Mouse (Mus musculus) hindbrain, postnatal 0 days (tissue): ENCODE measurements around the gene Tmem175. TPM values are rescaled to one million over a fixed set of nuclear protein-coding genes. Genes with fewer than 3 reads are reported as not detected.
A peak's percentile ranks its signal among the peaks of the same experiment; 100 is the strongest.

Experiments used
- ATAC-seq: fragments of 200-750 bp; cut with Nextera tagmentation; 2 replicates; pipeline ENCODE4 v1.8.0; 2017; ENCODE audit warnings: mild to moderate bottlenecking, moderate TSS enrichment, moderate library complexity
- DNase-seq: peaks from one replicate; pipeline ENCODE4 v3.0.0-alpha.2; 2015; ENCODE audit warnings: low spot score
- H3K27ac ChIP-seq: fragments of 300-500 bp; sonication (generic); 2 replicates; pipeline ENCODE4 v1.5.1; 2014; ENCODE audit warnings: mild to moderate bottlenecking
- H3K27me3 ChIP-seq: fragments of 300-500 bp; sonication (generic); 2 replicates; pipeline ENCODE4 v1.6.1; 2014; ENCODE audit warnings: low read length, mixed read lengths; ENCODE audit not compliant: insufficient read depth
- H3K36me3 ChIP-seq: fragments of 300-500 bp; sonication (generic); 2 replicates; pipeline ENCODE4 v1.6.1; 2014; ENCODE audit warnings: low read length, mixed read lengths; ENCODE audit not compliant: insufficient read depth
- H3K4me1 ChIP-seq: fragments of 300-500 bp; sonication (generic); 2 replicates; pipeline ENCODE4 v1.6.1; 2014; ENCODE audit warnings: antibody characterized with exemption, low read length, mixed read lengths; ENCODE audit not compliant: insufficient read depth
- H3K4me2 ChIP-seq: fragments of 300-500 bp; sonication (generic); 2 replicates; pipeline ENCODE4 v1.6.1; 2014; ENCODE audit warnings: low read depth, mild to moderate bottlenecking, low read length, moderate library complexity, mixed read lengths
- H3K4me3 ChIP-seq: fragments of 300-500 bp; sonication (generic); 2 replicates; pipeline ENCODE4 v1.5.1; 2014; ENCODE audit warnings: low read length
- H3K9ac ChIP-seq: fragments of 300-500 bp; sonication (generic); replicated peaks from 2 replicates; pipeline ENCODE4 v1.6.1; 2014; ENCODE audit warnings: mild to moderate bottlenecking, low read length, moderate library complexity, mixed read lengths
- H3K9me3 ChIP-seq: fragments of 300-500 bp; sonication (generic); 2 replicates; pipeline ENCODE4 v1.6.1; 2016; ENCODE audit warnings: low read length, mixed read lengths
- CTCF ChIP-seq: IDR thresholded peaks from 2 replicates; pipeline ENCODE4 v1.5.1; 2016; ENCODE audit warnings: antibody characterized with exemption, control low read depth, low read depth
- WGBS: fragments of 180-500 bp; shearing (Covaris S2); extraction: QIAGEN DNeasy Blood & Tissue Kit; methylation state at CpG from one replicate; pipeline ENCODE4 v1.1.7; 2014; 5-methylcytosine and 5-hydroxymethylcytosine counted together
- polyA plus RNA-seq: library from polyadenylated mRNA; unstranded; fragments of >200 nt; fragmentation: Nextera tagmentation; extraction: Ambion mirVana; gene quantifications from 2 replicates; pipeline ENCODE4 v1.2.1, GENCODE M21; 2015
- total RNA-seq: library from RNA; depleted of rRNA; stranded (reverse); fragments of >200 nt; gene quantifications from 2 replicates; pipeline ENCODE4 v1.2.3, GENCODE M21; 2014

Tmem175 gene
- total and polyA plus RNA-seq, 2 experiments from 2014 or later, result 38.7 to 43.6 TPM

DNA sequence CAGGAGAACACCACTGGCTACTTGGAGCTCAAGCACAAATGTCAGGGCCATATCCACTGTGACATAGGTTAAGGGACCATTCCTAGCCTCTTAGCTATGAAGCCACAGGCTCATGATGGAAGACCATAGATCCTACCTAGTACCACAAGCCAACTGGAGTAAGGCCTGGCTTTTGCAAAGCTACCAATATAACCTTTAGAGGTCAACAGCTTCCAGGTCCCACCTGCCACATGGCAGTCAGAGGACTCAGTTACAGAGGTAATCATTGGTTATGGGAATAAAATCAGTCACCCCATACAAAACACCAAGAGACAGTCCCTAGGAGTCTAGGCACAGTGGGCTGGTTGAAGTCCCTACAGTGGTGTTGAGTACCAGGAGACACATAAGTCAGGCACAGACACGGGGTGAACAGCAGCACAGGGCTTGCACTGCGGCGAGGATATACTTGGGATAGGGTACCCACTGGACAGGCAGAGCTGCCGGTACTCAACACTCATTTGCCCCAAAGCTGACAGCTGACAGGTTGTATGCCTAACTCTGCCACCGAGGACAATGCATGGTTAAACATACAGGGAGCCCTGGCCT, 21.7 kb downstream of the Tmem175 start:
- no peak overlapping the region for H3K27ac ChIP-seq
- no peak for DNase-seq
- H3K27me3 ChIP-seq, result no peaks in the 10 kb centered on the region
- no peak for ATAC-seq
- no peaks in the 10 kb centered on the region for H3K4me1 ChIP-seq
- H3K4me3 ChIP-seq, result no peak overlapping the region
- H3K36me3 ChIP-seq, result peaks cover 61% of the 10 kb centered on the region
- H3K9ac ChIP-seq, result no peak overlapping the region
- H3K4me2 ChIP-seq, result no peak overlapping the region
- 76% methylated on average over 5 of the region's 5 CpGs for WGBS
- TF ChIP-seq CTCF, result no peak
- no peaks in the 10 kb centered on the region for H3K9me3 ChIP-seq

DNA sequence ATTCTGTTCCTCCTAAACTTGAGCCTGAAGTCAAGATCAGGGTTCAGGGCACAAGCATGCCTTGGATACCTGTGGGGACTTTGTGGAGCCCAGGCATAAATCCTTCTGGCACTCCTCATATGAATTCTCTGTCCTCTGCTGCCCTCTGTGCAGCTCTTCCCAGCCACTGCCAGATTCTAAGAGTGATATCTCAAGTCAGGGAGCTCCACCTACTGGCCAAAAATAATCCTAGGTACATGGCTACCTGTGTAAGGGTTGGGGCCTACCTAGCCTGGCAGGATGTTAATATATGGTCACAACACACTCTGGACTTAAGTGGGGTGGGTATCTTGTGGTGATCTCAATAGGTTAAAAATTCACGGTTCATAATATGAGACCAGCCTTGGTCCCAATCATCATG, 22.3 kb downstream of the Tmem175 start:
- H3K4me1 ChIP-seq, result no peaks in the 10 kb centered on the region
- no peak overlapping the region for H3K27ac ChIP-seq
- no peak overlapping the region for H3K4me3 ChIP-seq
- H3K9me3 ChIP-seq, result no peaks in the 10 kb centered on the region
- peak; percentile 83 for TF ChIP-seq CTCF
- no peak overlapping the region for H3K4me2 ChIP-seq
- ATAC-seq (peak; percentile 72), DNase-seq (peak; percentile 87)
- no peaks in the 10 kb centered on the region for H3K27me3 ChIP-seq
- H3K9ac ChIP-seq, result no peak overlapping the region
- 53% methylated on average over 1 of the region's 1 CpGs for WGBS
- peaks cover 59% of the 10 kb centered on the region for H3K36me3 ChIP-seq

DNA sequence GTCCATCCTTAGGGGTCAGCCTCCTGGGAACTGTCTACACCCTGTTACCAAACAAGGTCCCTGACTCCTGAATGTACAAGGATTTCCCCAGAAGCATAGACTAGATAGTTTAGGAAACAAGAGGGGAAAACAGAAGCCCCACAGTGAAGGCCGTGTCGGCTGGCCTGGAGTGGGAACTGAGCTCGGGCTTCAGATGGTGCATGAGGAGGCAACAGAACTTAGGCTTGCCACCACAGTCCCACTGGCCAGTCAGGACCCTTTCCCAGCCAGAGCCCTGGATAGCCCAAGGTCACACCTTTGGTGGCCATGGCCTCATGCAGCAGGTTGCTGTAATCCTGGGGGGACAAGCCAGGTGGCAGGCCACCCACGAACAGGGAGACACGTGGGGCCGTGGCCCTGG, 23.8 kb downstream of the Tmem175 start:
- ATAC-seq (no peak), DNase-seq (no peak)
- Histone ChIP-seq H3K4me2 (no peak overlapping the region), H3K36me3 (peaks cover 57% of the 10 kb centered on the region), H3K27me3 (no peaks in the 10 kb centered on the region), H3K27ac (no peak overlapping the region), H3K4me3 (no peak overlapping the region), H3K9me3 (no peaks in the 10 kb centered on the region), H3K4me1 (no peaks in the 10 kb centered on the region), H3K9ac (no peak overlapping the region)
- WGBS, result 84% methylated on average over 6 of the region's 6 CpGs
- no peak for TF ChIP-seq CTCF

DNA sequence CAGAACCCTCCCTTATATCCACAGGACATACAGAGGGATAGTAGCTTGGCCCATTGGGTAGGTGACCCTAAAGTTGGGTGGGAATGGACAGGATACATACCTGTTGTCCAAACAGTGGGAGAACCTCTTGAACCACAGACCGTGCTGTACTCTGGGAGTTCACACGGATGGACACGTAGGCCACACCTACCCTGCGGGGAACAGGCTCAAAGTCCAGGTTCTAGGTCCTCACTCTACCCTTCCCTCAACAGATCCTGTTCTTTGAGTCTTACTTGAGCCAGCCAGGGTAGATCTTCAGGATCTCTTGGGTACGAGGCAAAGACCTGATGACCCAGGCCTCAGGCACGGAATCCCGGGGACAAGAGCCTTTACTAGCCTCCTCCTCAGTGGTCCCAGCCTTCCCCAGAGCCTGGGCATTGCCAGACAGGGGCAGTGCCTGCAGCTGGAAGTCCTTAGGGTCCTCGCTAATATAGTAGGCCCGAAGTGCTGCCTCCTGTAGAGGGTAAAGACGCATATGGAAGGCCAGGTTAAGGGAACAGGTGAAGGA, 24.9 kb downstream of the Tmem175 start:
- Histone ChIP-seq H3K27ac (no peak overlapping the region), H3K9me3 (no peaks in the 10 kb centered on the region), H3K36me3 (peaks cover 48% of the 10 kb centered on the region), H3K4me3 (no peak overlapping the region), H3K27me3 (no peaks in the 10 kb centered on the region), H3K9ac (no peak overlapping the region), H3K4me2 (no peak overlapping the region), H3K4me1 (0 out of 2 replicates have a peak, but pooled peaks cover 2% of the 10 kb centered on the region)
- WGBS, result 96% methylated on average over 10 of the region's 10 CpGs
- no peak for DNase-seq
- TF ChIP-seq CTCF, result no peak
- ATAC-seq, result no peak

DNA sequence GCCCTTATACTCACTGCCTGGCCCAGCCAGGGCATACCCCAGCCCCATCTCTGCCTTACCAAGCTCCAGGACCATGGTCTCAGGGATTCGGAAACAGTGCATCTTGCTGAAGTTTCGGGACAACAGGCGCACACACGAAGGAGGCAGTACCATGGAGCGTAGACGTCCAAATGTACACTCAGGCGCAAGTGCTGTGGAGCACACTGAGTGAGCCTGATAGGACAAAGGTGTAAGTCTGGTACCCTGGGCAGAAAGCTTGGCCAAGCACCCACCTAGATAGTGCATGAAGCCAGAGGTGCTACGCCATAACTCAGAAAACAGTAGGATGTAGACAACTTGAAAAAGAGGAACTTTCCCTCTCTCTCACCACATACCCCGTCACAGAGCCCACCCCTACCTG, 25.8 kb downstream of the Tmem175 start:
- Histone ChIP-seq H3K9me3 (no peaks in the 10 kb centered on the region), H3K4me3 (no peak overlapping the region), H3K9ac (no peak overlapping the region), H3K4me2 (no peak overlapping the region), H3K4me1 (peaks cover 9% of the 10 kb centered on the region; the same call in 1 of the 2 replicates), H3K27ac (no peak overlapping the region), H3K27me3 (no peaks in the 10 kb centered on the region), H3K36me3 (peaks cover 48% of the 10 kb centered on the region)
- DNase-seq, result no peak
- WGBS, result 96% methylated on average over 9 of the region's 9 CpGs
- no peak for ATAC-seq
- TF ChIP-seq CTCF, result no peak

DNA sequence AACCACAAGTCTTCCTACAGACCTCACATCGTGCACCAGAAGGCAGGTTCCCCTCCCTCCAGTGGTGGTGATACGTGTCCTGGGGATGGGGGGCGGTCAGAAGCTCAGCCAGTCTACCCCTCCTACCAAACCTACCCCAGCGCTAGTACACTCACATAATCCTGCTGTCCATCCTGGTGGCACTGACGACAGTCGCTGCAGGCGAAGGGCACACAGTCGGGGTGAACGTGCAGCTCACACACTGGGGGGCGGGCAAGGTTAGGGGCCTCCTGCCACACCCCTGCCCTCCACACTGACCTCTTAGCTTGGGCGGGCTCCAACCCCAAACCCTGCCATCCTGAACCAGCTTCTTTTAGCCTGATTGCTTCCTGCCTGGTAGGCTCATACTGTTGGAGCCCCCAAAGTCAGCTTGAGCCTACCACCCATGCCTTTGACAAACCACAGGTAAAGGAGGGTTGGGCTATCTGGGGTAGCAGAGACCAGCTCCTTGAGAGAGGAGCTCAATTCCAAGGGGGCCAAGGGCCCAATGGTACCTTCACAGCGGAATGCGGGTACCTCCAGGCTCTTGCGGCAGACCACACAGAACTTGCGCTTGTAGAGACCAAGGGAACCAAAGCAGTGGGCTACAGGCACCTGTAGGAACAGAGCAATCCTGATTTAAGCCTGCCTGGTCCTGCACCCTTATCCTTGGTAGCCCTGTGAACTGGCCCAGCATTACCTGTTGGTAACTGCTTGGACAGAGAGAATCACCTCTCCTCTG, 26.5 kb downstream of the Tmem175 start:
- TF ChIP-seq CTCF, result no peak
- Histone ChIP-seq H3K9me3 (no peaks in the 10 kb centered on the region), H3K36me3 (peaks cover 48% of the 10 kb centered on the region), H3K27me3 (no peaks in the 10 kb centered on the region), H3K27ac (no peak overlapping the region), H3K4me1 (peaks cover 9% of the 10 kb centered on the region), H3K9ac (no peak overlapping the region), H3K4me2 (no peak overlapping the region), H3K4me3 (no peak overlapping the region)
- 95% methylated on average over 15 of the region's 15 CpGs for whole genome bisulfite sequencing
- ATAC-seq, result no peak
- DNase-seq, result no peak

DNA sequence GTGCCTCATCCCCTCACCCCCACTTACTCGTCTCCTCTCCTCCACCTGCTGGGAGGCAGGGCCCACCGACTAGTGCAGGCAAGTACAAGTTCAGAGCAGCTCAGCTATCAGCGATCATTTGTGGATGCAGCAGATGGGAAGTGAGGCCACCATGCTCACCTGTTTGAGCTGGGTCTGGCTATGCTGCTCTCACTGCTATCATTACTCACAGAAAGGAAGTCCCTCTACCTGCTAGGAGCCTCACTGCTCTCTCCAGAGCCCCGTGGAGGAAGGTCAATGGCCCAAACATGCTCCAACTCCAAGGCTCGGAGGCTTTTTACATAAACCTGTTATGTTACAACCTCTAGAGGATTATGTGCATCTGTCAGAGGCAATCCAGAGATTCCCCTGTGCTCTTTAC, 27.8 kb downstream of the Tmem175 start:
- peaks cover 48% of the 10 kb centered on the region for H3K36me3 ChIP-seq
- no peaks in the 10 kb centered on the region for H3K27me3 ChIP-seq
- H3K4me1 ChIP-seq, result peaks cover 9% of the 10 kb centered on the region
- ATAC-seq, result no peak
- H3K9me3 ChIP-seq, result no peaks in the 10 kb centered on the region
- 66% methylated on average over 5 of the region's 5 CpGs for WGBS
- no peak for DNase-seq
- no peak for TF ChIP-seq CTCF
- no peak overlapping the region for H3K9ac ChIP-seq
- H3K27ac ChIP-seq, result no peak overlapping the region
- no peak overlapping the region for H3K4me3 ChIP-seq
- no peak overlapping the region for H3K4me2 ChIP-seq
